Mouse (Mus musculus) erythroblast, embryonic 14.5 days (primary cell): Measurements from ENCODE around the gene Grm3.

Experiments
- GATA1 ChIP-seq: IDR thresholded peaks from 2 replicates; pipeline ENCODE4 v1.6.1; 2012; ENCODE audit warnings: low read length, inconsistent platforms, mixed read lengths
- TAL1 ChIP-seq: IDR thresholded peaks from 3 replicates; pipeline ENCODE4 v1.6.1; 2012; ENCODE audit warnings: low read length, inconsistent platforms, mixed read lengths

GRCm38 (mm10) chr5:9624396-9624795 lies 100.6 kb downstream of the Grm3 start:
- TF ChIP-seq GATA1 (no peak), TAL1 (no peak)
